Mouse (Mus musculus): ENCODE measurements around the gene Cacna2d1.

Gene Cacna2d1

DNA sequence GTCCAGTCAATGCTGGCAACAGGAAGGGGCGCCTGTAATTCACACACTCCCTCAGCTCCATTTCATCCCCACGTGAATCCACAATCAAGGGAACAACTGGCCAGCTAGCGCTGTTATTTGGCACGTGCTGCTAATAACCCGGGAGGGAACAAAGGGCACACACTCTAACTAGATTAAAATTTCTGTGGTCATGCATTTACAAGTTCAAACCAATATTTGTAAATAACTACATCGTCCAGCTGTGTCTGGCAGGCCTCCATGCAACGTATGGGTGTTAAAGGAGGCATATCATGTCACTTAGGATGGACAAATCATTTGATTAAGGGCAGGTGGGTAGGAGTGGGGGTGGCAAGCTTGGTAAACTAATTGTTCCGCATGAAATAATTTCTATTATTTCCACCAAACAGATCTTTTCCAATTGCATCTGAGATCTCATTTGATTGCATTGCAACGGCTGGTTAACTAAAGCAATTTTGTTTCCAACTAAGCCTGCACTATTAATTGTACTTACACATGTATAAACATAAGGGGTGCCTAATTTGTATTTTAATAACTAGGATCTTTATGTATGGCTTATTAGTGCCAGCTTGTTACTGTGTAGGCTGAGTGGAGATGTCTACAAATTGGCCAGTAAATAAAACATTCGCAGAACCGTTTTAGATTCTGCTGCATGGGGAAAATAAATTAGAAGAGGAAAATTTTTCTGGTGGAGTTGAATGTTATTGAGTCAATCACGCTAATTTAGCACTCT, 231.8 kb downstream of the Cacna2d1 start:
- no peak for TF ChIP-seq CTCF (conservative IDR thresholded peaks at IDR 0.05; ENCODE audit: low read length)
- no peak for TF ChIP-seq POU5F1 (IDR thresholded peaks at IDR 0.05; ENCODE audit: borderline replicate concordance, low read length)
- TF ChIP-seq NANOG (IDR thresholded peaks at IDR 0.05; ENCODE audit: borderline replicate concordance, low read length), result no peak
- Histone ChIP-seq H3K9me3 (ENCODE audit: low read length) (peaks cover 3% of the 10 kb centered on the region; the same call in 1 of the 2 replicates), H3K36me3 (ENCODE audit: insufficient read depth, low read length) (no peaks in the 10 kb centered on the region)

GRCm38 (mm10) chr5:16166868-16167267, 232.4 kb downstream of the Cacna2d1 start:
- no peaks in the 10 kb centered on the region for H3K4me1 ChIP-seq (replicated peaks; ENCODE audit: low read depth, low read length)
- H3K9me3 ChIP-seq (ENCODE audit: low read length), result peaks cover 3% of the 10 kb centered on the region; the same call in 1 of the 2 replicates
- no peak for TF ChIP-seq NANOG (IDR thresholded peaks at IDR 0.05; ENCODE audit: borderline replicate concordance, low read length)
- no peak for TF ChIP-seq CTCF (conservative IDR thresholded peaks at IDR 0.05; ENCODE audit: low read length)
- no peak for TF ChIP-seq POU5F1 (IDR thresholded peaks at IDR 0.05; ENCODE audit: borderline replicate concordance, low read length)
- no peak overlapping the region for H3K4me3 ChIP-seq (replicated peaks; ENCODE audit: low read length)
- H3K36me3 ChIP-seq (ENCODE audit: insufficient read depth, low read length), result no peaks in the 10 kb centered on the region
- no peaks in the 10 kb centered on the region for H3K27me3 ChIP-seq (ENCODE audit: insufficient read depth, low read length)

More for the DNA sequence above, 231.8 kb downstream of the Cacna2d1 start:
- Histone ChIP-seq H3K4me1 (replicated peaks; ENCODE audit: low read depth, low read length) (no peaks in the 10 kb centered on the region), H3K4me3 (replicated peaks; ENCODE audit: low read length) (no peak overlapping the region), H3K27me3 (ENCODE audit: insufficient read depth, low read length) (no peaks in the 10 kb centered on the region)

GRCm38 (mm10) chr5:16181041-16181440, 246.6 kb downstream of the Cacna2d1 start:
- Histone ChIP-seq H3K4me3 (replicated peaks; ENCODE audit: low read length) (no peak overlapping the region), H3K4me1 (replicated peaks; ENCODE audit: low read depth, low read length) (peaks cover 36% of the 10 kb centered on the region), H3K36me3 (ENCODE audit: insufficient read depth, low read length) (no peaks in the 10 kb centered on the region), H3K27me3 (ENCODE audit: insufficient read depth, low read length) (no peaks in the 10 kb centered on the region), H3K9me3 (ENCODE audit: low read length) (no peaks in the 10 kb centered on the region)
- TF ChIP-seq NANOG (IDR thresholded peaks at IDR 0.05; ENCODE audit: borderline replicate concordance, low read length) (peak; percentile 34; the same call in 1 of the 2 replicates), POU5F1 (IDR thresholded peaks at IDR 0.05; ENCODE audit: borderline replicate concordance, low read length) (no peak)

- peaks cover 37% of the 10 kb centered on the region for H3K4me1 ChIP-seq (replicated peaks; ENCODE audit: low read depth, low read length)
- no peak overlapping the region for H3K4me3 ChIP-seq (replicated peaks; ENCODE audit: low read length)
- H3K9me3 ChIP-seq (ENCODE audit: low read length), result no peaks in the 10 kb centered on the region
- no peaks in the 10 kb centered on the region for H3K36me3 ChIP-seq (ENCODE audit: insufficient read depth, low read length)
- TF ChIP-seq NANOG (IDR thresholded peaks at IDR 0.05; ENCODE audit: borderline replicate concordance, low read length) (peak; percentile 45; the same call in 1 of the 2 replicates), POU5F1 (IDR thresholded peaks at IDR 0.05; ENCODE audit: borderline replicate concordance, low read length) (no peak)
- no peaks in the 10 kb centered on the region for H3K27me3 ChIP-seq (ENCODE audit: insufficient read depth, low read length)
These were observed 249.6 kb downstream of the Cacna2d1 start for GRCm38 (mm10) chr5:16184064-16184463.

GRCm38 (mm10) chr5:16187931-16188330, 253.4 kb downstream of the Cacna2d1 start:
- TF ChIP-seq NANOG (IDR thresholded peaks at IDR 0.05; ENCODE audit: borderline replicate concordance, low read length) (no peak), POU5F1 (IDR thresholded peaks at IDR 0.05; ENCODE audit: borderline replicate concordance, low read length) (no peak), CTCF (conservative IDR thresholded peaks at IDR 0.05; ENCODE audit: low read length) (no peak)
- Histone ChIP-seq H3K36me3 (ENCODE audit: insufficient read depth, low read length) (no peaks in the 10 kb centered on the region), H3K4me3 (replicated peaks; ENCODE audit: low read length) (no peak overlapping the region), H3K27me3 (ENCODE audit: insufficient read depth, low read length) (no peaks in the 10 kb centered on the region), H3K4me1 (replicated peaks; ENCODE audit: low read depth, low read length) (peaks cover 23% of the 10 kb centered on the region), H3K9me3 (ENCODE audit: low read length) (no peaks in the 10 kb centered on the region)

DNA sequence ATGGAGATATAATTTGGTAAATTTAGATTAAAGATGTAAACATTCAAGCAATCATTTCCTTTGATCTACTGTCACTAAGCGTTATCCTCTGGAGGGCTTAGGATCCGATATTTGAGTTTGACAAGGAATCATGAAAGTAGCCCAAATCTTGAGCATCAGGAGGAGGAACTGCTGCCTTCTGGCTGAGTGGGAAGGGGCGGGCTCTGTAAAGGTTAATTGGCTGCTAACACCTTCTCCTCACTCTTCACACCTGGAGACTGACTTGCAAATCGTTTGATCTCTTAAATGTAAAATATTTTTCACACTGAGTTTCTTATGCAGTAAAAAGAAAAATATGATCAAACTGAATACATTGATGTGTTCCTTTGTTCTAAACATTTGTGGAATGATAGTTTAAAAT, 255.4 kb downstream of the Cacna2d1 start:
- TF ChIP-seq CTCF (conservative IDR thresholded peaks at IDR 0.05; ENCODE audit: low read length) (no peak), NANOG (IDR thresholded peaks at IDR 0.05; ENCODE audit: borderline replicate concordance, low read length) (no peak), POU5F1 (IDR thresholded peaks at IDR 0.05; ENCODE audit: borderline replicate concordance, low read length) (no peak)
- Histone ChIP-seq H3K36me3 (ENCODE audit: insufficient read depth, low read length) (no peaks in the 10 kb centered on the region), H3K4me1 (replicated peaks; ENCODE audit: low read depth, low read length) (peaks cover 13% of the 10 kb centered on the region), H3K4me3 (replicated peaks; ENCODE audit: low read length) (no peak overlapping the region), H3K9me3 (ENCODE audit: low read length) (no peaks in the 10 kb centered on the region), H3K27me3 (ENCODE audit: insufficient read depth, low read length) (no peaks in the 10 kb centered on the region)

DNA sequence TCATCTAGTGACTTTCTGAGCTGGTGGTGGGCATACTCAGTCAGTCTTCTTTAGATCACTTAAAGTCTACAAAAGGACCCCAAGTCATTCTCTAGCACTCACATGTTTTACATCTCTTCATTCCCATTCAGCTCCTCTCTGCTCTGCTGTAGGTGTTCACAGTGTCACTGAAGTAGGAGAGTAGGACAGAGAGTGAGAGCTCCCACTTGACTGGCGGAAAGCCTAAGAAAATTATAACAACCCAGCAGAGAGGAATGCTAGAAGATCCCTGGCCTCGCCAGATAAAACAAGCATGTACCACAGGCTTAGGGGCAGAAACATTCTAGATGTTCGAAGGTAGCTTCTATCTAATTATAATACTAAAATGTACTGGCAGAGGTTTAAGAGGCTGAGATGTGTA, 256.7 kb downstream of the Cacna2d1 start:
- no peaks in the 10 kb centered on the region for H3K9me3 ChIP-seq (ENCODE audit: low read length)
- no peak for TF ChIP-seq CTCF (conservative IDR thresholded peaks at IDR 0.05; ENCODE audit: low read length)
- TF ChIP-seq POU5F1 (IDR thresholded peaks at IDR 0.05; ENCODE audit: borderline replicate concordance, low read length), result no peak
- no peak for TF ChIP-seq NANOG (IDR thresholded peaks at IDR 0.05; ENCODE audit: borderline replicate concordance, low read length)
- no peaks in the 10 kb centered on the region for H3K36me3 ChIP-seq (ENCODE audit: insufficient read depth, low read length)
- no peaks in the 10 kb centered on the region for H3K27me3 ChIP-seq (ENCODE audit: insufficient read depth, low read length)
- H3K4me3 ChIP-seq (replicated peaks; ENCODE audit: low read length), result no peak overlapping the region
- H3K4me1 ChIP-seq (replicated peaks; ENCODE audit: low read depth, low read length), result peaks cover under 1% of the 10 kb centered on the region

GRCm38 (mm10) chr5:16199816-16200215, 265.3 kb downstream of the Cacna2d1 start:
- TF ChIP-seq POU5F1 (IDR thresholded peaks at IDR 0.05; ENCODE audit: borderline replicate concordance, low read length) (no peak), CTCF (conservative IDR thresholded peaks at IDR 0.05; ENCODE audit: low read length) (peak; percentile 18; the same call in 1 of the 2 replicates)
- Histone ChIP-seq H3K36me3 (ENCODE audit: insufficient read depth, low read length) (no peaks in the 10 kb centered on the region), H3K9me3 (ENCODE audit: low read length) (no peaks in the 10 kb centered on the region), H3K27me3 (ENCODE audit: insufficient read depth, low read length) (no peaks in the 10 kb centered on the region), H3K4me1 (replicated peaks; ENCODE audit: low read depth, low read length) (0 out of 2 replicates have a peak, but pooled peaks cover 3% of the 10 kb centered on the region), H3K4me3 (replicated peaks; ENCODE audit: low read length) (no peak overlapping the region)

DNA sequence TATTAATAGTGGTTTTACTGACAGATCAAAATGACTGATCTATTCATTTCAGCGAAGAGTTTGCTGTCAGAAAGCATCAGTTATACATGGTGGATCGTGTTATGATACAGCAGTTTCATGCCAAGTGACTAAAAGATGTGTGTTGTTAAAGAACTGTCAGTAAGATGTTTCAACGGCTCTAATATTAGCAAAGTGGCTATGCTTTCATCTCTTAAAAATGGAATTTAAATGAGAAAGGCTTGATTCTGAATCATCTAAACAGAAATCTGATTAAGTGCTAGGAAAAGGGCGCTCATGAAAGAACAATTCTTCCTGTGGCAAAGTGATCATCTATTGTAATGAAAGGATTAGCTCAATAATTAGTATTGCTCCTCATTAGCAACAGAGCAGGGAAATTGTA, 287.5 kb downstream of the Cacna2d1 start:
- Histone ChIP-seq H3K4me3 (replicated peaks; ENCODE audit: low read length) (no peak overlapping the region), H3K36me3 (ENCODE audit: insufficient read depth, low read length) (no peaks in the 10 kb centered on the region), H3K27me3 (ENCODE audit: insufficient read depth, low read length) (no peaks in the 10 kb centered on the region), H3K4me1 (replicated peaks; ENCODE audit: low read depth, low read length) (no peaks in the 10 kb centered on the region), H3K9me3 (ENCODE audit: low read length) (no peaks in the 10 kb centered on the region)
- TF ChIP-seq NANOG (IDR thresholded peaks at IDR 0.05; ENCODE audit: borderline replicate concordance, low read length) (no peak), CTCF (conservative IDR thresholded peaks at IDR 0.05; ENCODE audit: low read length) (no peak), POU5F1 (IDR thresholded peaks at IDR 0.05; ENCODE audit: borderline replicate concordance, low read length) (no peak)

Measured in E14TG2a.4 (cell line).